Mouse (Mus musculus): ENCODE measurements at regions not wholly inside any gene's neighbourhood (a gene's known extent, or its start where the extent isn't known, plus 50 kb on each side); places are given as distances from the start of the nearest gene placed in this dataset.
A peak's percentile ranks its signal among the peaks of the same experiment; 100 is the strongest.

DNA sequence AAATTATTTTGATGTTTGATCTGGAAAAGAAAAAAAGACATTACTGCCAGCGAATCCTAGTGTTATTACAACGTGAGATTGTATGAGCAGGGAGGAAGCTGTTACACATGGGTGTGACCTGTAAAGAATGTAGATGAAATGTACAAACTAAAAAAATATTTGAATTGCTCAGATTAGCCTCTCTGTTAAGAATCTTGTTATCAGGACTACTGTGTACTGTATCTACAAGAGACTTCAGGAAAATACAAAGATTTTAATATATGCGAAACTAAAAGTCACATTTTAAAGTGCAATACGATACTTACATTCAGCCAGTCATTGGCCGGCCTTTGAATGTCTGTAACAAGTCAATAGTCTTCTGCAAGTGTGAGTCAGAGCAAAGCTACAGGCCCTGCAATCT lies 247.4 kb downstream of the Pcsk1 start:
- TF ChIP-seq CTCF (IDR thresholded peaks at IDR 0.05) = no peak
- TF ChIP-seq EP300 (IDR thresholded peaks at IDR 0.05) = 0 out of 2 replicates have a peak, but pooled peaks have one; percentile 49

Measured in lung, postnatal 0 days (tissue).